Mouse (Mus musculus) left cerebral cortex, postnatal 14 days (tissue): Measurements from ENCODE around the gene Zfpl1. TPM values are rescaled to one million over a fixed set of nuclear protein-coding genes. Genes with fewer than 3 reads are reported as not detected.

Source experiments
- DNase-seq, 2 experiments: peaks; one replicate each; pipeline ENCODE4 v3.0.0; 2021 to 2022; ENCODE audit warnings: low spot score in 2 of 2, mixed read lengths in 1 of 2
- intact Hi-C: fragments of 180-260 bp; cut with DNase I; formaldehyde crosslinking; loops from one replicate; pipeline ENCODE4 v1.15.1; 2025
- microRNA-seq, 2 experiments: library from miRNA; unstranded; fragments of <30 nt; microRNA quantifications; one replicate each; pipeline ENCODE4 v1.2.0; 2022
- total RNA-seq, 2 experiments: library from RNA; stranded (reverse); gene quantifications; 2 replicates each; pipeline ENCODE4 v1.2.3; 2021

Gene Zfpl1
- total RNA-seq, 2 experiments from 2014 or later: 32.8 to 35.0 TPM

DNA sequence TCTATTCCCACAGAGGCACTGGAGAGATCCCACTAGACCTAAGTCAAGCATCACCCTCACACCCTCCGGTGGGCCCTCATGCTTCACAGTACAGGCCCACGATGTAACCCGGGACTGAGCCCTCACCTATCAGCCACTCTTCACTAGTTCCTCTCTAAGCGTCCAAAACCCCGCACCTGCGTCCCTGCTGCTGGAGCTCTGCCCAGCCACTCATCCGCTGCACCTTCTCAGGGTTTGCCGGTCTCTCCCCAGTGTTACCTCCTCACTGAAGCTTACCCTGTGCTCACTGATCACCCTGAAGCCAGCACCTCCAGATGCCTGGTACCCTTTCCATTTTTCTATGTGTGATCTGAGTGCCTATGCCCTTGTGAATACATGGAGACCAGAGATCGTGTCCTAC, 42.5 kb downstream of the Zfpl1 start:
- intact Hi-C loops: no loop called here
- DNase-seq: no peak

DNA sequence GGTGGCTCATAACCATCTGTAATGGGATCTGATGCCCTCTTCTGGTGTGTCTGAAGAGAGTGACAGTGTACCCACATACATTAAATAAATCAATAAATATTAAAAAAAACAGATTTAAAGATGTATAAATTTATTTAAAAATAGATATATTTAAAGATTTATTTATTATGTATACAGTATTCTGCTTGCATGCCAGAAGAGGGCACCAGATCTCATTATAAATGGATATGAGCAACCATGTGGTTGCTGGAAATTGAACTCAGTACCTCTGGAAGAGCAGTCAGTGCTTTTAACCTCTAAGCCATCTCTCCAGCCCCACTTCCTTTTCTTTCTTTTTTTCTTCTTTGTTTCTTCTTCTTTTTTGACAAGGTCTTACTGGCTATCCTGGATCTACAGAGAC, 44.8 kb downstream of the Zfpl1 start:
- no peak for DNase-seq
- intact Hi-C loops: no loop called here

- intact Hi-C loops: no loop called here
Measured at GRCm38 (mm10) chr19:6038326-6038725, 46.4 kb downstream of the Zfpl1 start.

DNA sequence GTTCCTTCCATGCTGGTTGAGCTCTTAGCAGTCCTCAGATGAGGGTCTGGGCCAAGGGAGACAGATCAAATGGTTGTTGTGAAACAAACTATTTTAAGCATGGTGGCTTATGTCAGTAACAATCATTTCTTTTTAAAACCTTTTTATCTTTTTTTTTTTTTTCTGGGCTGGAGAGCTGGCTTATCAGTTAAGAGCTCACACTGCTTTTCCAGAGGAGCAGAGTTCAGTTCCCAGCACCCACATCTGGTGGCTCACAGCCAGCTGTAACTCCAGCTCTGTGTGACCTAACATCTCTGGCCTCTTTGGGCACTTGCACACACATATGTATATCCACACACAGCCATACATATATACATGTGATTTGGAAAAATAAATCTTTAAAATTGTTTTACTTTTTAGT, 47.1 kb downstream of the Zfpl1 start:
- intact Hi-C loops: no loop called here
- no peak for DNase-seq

More at GRCm38 (mm10) chr19:6038326-6038725, 46.4 kb downstream of the Zfpl1 start:
- no peak for DNase-seq

- DNase-seq: no peak
- intact Hi-C loops: no loop called here
Measured at GRCm38 (mm10) chr19:6035966-6036585, 48.7 kb downstream of the Zfpl1 start.

Small RNA genes within 50 kb of the gene (microRNA-seq; reads per million reads assigned to microRNA genes)
- 2.6 to 4.0 reads per million in 2 experiments for gene Mir6988

Other genes with a start within 250 kb of the Zfpl1 start
- 10 to 100 TPM; 11.1 to 12.1 TPM for gene Frmd8, start 209.7 kb downstream of the Zfpl1 start, total RNA-seq
- gene Slc25a45, start 207.1 kb downstream of the Zfpl1 start, total RNA-seq: 1 to 10 TPM; 2.8 to 3.0 TPM
- 1 to 10 TPM; 5.6 to 5.9 TPM for gene Tigd3, start 190.8 kb downstream of the Zfpl1 start, total RNA-seq
- 10 to 100 TPM; 87.6 to 90.4 TPM for gene Dpf2, start 171.9 kb downstream of the Zfpl1 start, total RNA-seq
- 1 to 10 TPM; 7.1 to 8.0 TPM for gene Cdc42ep2, start 160.1 kb downstream of the Zfpl1 start, total RNA-seq
- gene Pola2, start 120.8 kb downstream of the Zfpl1 start, total RNA-seq: 1 to 10 TPM; 6.2 to 6.6 TPM
- gene Slc22a20, start 98.8 kb downstream of the Zfpl1 start, total RNA-seq: not detected
- gene Capn1, start 69.1 kb downstream of the Zfpl1 start, total RNA-seq: 10 to 100 TPM; 14.5 to 17.4 TPM
- 10 to 100 TPM; 41.2 to 44.4 TPM for gene Syvn1, start 38.4 kb downstream of the Zfpl1 start, total RNA-seq
- gene Mrpl49, start 27.2 kb downstream of the Zfpl1 start, total RNA-seq: 10 to 100 TPM; 49.8 to 54.3 TPM
- 100 to 1,000 TPM; 597 to 658 TPM for gene Fau, start 27.1 kb downstream of the Zfpl1 start, total RNA-seq
- gene Znhit2, start 23.8 kb downstream of the Zfpl1 start, total RNA-seq: 10 to 100 TPM; 39.4 to 41.7 TPM
- gene Tm7sf2, start 16.6 kb downstream of the Zfpl1 start, total RNA-seq: 10 to 100 TPM; 41.3 to 46.1 TPM
- 10 to 100 TPM; 73.9 to 87.1 TPM for gene Vps51, start 7.7 kb downstream of the Zfpl1 start, total RNA-seq
- not detected for gene Tmem262, start 4.9 kb downstream of the Zfpl1 start, total RNA-seq
- gene Gm28374, start 2.7 kb downstream of the Zfpl1 start, total RNA-seq: 1 to 10 TPM in 1 of 2 experiments, under 1 TPM in 1; 0.59 to 1.3 TPM
- under 1 TPM; 0.38 to 0.44 TPM for gene Cdca5, start within 50 bp of the Zfpl1 start, total RNA-seq
- gene AC131692.1, start 9.5 kb upstream of the Zfpl1 start, total RNA-seq: not detected
- gene Naaladl1, start 20.8 kb upstream of the Zfpl1 start, total RNA-seq: not detected
- 10 to 100 TPM; 23.7 to 24.7 TPM for gene Sac3d1, start 33.7 kb upstream of the Zfpl1 start, total RNA-seq
- gene Snx15, start 43.3 kb upstream of the Zfpl1 start, total RNA-seq: 10 to 100 TPM; 39.2 to 42.9 TPM
- gene Batf2, start 56.0 kb upstream of the Zfpl1 start, total RNA-seq: under 1 TPM in 1 of 2 experiments, not detected in 1; 0.33 TPM
- gene Arl2, start 56.6 kb upstream of the Zfpl1 start, total RNA-seq: 10 to 100 TPM; 61.2 to 69.7 TPM
- under 1 TPM; 0.27 to 0.40 TPM for gene Majin, start 99.4 kb upstream of the Zfpl1 start, total RNA-seq
- gene Gpha2, start 141.4 kb upstream of the Zfpl1 start, total RNA-seq: not detected
- gene Ppp2r5b, start 150.9 kb upstream of the Zfpl1 start, total RNA-seq: 100 to 1,000 TPM; 187 to 194 TPM
- 10 to 100 TPM; 37.8 to 38.5 TPM for gene Atg2a, start 156.7 kb upstream of the Zfpl1 start, total RNA-seq
- gene Ehd1, start 191.8 kb upstream of the Zfpl1 start, total RNA-seq: 10 to 100 TPM; 44.2 to 51.7 TPM
- 1 to 10 TPM; 2.7 to 3.1 TPM for gene Cdc42bpg, start 221.5 kb upstream of the Zfpl1 start, total RNA-seq